Mouse (Mus musculus): ENCODE data around the gene Tns3.

Gene Tns3

GRCm38 (mm10) chr11:8664393-8664743 is at the start of gene Tns3:
Gene Tns3, minus strand, starts transcription at chr11:8664535.
- DNase-seq = peak; percentile 66 to 75

DNA sequence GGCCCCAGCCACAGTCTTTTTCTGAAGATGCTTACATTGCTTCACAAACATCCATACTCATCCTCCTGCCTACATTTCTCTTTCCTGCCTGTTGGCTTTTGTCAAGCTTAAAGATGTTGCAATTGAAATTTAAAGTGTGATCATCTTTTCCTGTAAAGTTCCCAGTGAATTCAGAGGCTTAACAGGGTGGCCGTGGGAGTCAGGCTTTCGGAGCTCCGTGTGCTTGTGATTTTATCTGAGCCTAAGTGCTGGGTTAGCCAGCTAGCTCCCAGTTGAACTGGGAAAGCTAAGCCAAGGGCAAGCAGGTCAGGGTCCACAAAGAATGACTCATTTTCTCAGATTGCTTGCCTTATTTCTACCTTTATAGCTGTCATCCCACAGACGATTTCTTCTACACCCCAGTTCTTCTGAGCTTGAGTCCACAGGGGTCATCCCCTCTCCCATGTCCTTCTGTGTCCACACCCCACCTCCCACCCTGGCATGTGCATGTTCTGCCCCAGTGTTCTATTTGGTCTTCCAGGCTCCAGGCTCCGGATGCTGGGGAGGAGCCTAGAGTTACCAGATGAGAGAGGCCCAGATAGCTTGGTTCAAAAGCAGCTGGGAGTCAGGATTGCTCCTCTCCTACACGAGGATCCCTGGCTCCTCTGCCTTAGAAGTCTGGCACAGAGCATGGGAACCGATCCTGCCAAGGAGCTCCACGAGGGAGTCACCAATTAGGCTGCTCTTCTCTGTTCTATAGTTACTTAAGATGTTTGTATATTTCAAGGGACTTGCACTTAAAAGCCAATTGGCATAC is 42.1 kb upstream of the Tns3 start:
- no peak for DNase-seq

- DNase-seq = no peak
Observed at GRCm38 (mm10) chr11:8705156-8705555, 40.8 kb upstream of the Tns3 start.

- DNase-seq = no peak
Observed at GRCm38 (mm10) chr11:8703876-8704275, 39.5 kb upstream of the Tns3 start.

DNA sequence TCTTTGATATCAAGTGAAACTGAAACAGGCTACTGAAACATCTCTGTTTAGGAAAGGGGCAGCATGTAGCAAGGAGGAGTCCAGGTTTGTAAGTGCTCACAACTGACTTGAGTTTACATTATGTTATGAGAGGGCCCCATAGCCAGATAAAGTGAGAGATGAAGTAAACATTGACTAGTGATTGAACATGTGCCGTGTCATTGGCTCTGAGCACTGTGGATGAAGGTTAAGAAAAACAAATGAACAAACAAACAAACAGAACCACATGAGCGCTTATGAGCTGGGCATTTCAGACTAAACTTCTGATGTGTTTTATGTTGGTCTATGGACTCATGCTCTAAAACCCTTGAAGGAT is 38.2 kb upstream of the Tns3 start:
- DNase-seq = no peak

- no peak for DNase-seq
Observed at GRCm38 (mm10) chr11:8701845-8702531, 37.7 kb upstream of the Tns3 start.

DNA sequence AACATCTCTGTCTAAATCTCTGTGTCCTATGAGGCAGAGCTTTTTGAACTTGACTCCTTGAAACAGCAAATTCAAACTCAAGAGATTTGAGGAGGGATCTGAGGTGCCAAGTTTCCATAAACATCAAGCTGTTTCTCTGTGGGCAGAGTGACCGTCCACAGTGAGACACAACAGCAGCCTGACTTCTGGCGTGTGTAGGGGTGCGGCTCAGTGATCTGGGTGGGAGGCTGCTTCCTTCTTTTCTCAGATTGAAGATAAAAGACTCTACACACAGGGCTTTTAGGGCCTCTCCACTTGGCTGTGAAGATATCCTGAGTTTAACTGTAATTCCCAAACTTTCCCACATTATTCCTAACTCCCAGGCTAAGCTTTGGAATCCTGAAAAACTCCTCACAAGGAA is 37.1 kb upstream of the Tns3 start:
- DNase-seq = no peak

GRCm38 (mm10) chr11:8700641-8701221 is 36.4 kb upstream of the Tns3 start:
- DNase-seq = no peak

GRCm38 (mm10) chr11:8699777-8700176 is 35.4 kb upstream of the Tns3 start:
- DNase-seq = no peak

GRCm38 (mm10) chr11:8697670-8698069 is 33.3 kb upstream of the Tns3 start:
- no peak for DNase-seq

DNA sequence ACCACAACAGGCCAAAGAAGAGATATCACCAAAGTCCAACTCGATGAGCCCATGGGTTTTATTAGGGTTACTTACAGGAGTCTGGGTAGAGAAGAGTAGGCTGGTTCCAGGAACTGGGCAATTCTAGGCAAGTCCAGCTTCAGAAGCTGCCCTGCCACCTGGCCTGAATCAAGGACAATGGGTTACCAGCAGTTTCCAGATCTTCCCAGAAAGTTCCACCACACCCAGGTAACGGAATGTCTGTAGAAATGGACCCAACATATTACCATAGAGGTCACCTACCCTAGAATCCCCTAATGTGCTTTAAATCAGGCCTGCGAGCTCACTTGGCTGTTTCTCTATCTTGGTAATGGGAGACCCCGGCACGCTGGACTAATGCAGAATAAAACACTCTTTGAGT is 29.8 kb upstream of the Tns3 start:
- DNase-seq = no peak

DNA sequence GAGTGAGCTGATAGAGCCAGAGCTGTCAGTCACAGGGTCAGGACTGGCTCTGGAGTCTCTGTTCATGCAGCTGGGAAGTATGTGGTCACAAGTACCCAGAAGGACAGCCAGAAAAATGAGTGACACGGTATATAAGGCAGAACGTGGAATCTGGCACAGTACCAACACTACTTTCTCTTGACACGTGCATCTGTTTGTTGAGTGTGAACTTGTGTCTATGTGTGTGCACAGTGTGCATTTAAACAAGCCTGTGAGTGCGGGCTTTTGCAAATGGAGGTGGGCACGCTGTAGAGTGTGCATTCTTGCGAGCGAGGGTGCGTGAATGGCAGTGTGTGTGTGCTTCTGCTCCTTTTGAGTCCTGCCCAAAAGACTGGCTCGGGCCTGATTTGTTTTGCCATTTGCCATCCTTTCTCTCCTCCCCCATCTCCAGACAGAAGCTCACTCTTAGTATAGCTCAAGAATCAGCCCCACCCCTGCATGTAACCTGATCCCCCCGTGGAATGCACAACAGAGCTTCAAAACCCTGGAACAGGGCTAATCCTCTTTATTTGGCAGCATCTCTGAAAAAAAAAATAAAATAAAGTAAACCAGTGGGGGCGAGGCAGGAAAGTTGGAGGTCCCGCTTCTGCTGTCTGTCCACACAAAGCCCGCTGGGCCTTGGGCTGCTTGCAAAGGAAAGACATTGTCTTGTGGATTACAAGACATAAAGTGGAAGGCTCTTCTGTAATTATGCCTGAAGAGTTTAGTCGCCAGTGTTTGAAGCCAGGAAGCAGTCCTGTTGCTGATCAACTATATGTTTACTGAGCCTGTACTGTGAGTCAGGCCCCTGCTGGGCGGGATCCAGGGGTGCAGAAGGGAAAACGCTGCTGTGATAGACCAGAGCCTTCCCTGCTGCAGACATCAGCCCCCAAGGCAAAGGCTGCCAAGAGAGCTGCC is 28.5 kb upstream of the Tns3 start:
- DNase-seq = peak in 1 of 2 experiments; percentile 24

GRCm38 (mm10) chr11:8692162-8692535 is 27.8 kb upstream of the Tns3 start:
- DNase-seq = peak in 1 of 2 experiments; percentile 25

DNA sequence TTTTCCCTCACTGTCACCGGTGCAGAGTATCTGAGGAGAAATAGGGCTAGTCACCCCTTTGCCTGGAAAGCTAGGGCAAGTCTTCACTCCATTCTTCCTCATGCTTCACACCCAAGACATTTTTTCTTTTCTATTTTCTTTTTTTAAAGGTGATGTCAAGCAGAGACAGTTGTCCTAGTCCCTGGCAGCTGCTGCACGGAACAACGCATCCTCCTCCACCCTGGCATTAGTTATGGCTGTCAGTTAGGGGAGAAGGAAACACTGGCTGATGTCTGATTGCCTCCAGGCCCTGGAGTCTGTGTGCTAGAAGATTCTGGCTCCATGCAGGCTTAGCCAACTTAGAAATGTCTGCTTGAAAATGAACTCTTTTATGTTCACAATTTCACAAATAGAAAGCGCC is 27.3 kb upstream of the Tns3 start:
- DNase-seq = no peak

GRCm38 (mm10) chr11:8690633-8691032 is 26.3 kb upstream of the Tns3 start:
- no peak for DNase-seq

DNA sequence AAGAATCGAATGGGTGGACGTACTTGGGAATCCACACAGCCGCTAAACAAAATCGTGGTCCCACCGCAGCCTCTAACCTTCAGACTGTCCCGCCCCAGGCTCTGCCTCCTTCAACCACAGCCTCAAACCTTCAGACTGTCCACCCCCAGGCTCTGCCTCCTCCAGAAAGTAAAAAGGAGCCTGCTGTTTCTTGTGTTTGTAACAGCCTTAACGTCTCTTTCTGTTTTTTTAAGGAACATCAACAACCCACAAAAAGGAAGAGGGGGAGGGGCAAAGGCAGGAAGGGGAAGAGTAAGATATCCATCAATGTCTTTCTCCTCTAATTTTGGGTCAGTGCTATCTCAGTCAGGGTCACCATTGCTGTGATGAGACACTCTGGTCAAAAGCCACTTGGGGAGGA is 25.2 kb upstream of the Tns3 start:
- DNase-seq = no peak

GRCm38 (mm10) chr11:8688907-8689306 is 24.6 kb upstream of the Tns3 start:
- DNase-seq = no peak

- DNase-seq = no peak
Observed at GRCm38 (mm10) chr11:8686501-8686900, 22.2 kb upstream of the Tns3 start.

DNA sequence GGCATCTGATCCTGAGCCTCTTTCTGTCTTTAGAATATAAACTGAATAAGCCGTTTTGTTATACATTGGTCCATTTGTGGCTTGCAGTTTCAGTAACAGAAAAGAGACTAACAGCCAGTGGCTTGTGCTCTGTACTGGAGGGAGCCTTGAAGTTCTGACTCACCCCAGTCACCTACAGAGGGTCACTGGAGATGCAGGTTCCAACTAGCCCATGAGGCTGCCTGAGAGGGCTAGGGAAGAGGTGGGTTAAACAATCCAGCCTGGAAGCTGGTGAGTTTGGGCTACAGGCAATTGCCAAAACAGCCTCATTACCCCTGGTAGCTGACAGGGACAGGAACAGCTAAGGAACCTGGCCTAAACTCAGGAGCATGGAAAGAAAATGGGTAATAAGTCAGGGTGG is 21.7 kb upstream of the Tns3 start:
- DNase-seq = no peak

DNA sequence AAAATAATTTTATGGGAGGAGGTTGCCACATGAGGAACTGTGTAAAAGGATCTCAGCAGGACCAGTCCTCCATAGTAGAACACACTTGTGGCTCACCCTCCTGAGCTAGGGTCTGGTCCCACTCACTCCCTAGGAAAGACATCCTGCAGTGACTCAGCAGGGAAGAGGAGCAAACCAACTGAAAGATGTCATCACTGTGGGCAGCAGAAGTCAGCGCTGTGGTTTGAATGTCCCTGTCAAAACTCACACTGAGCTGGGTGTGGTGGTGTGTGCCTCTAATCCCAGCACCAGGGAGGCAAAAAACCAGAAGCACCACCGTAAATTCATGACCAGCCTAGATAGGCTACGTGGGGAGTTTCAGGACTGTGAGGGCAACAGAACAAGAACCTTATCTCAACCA is 20.9 kb upstream of the Tns3 start:
- DNase-seq = no peak

DNA sequence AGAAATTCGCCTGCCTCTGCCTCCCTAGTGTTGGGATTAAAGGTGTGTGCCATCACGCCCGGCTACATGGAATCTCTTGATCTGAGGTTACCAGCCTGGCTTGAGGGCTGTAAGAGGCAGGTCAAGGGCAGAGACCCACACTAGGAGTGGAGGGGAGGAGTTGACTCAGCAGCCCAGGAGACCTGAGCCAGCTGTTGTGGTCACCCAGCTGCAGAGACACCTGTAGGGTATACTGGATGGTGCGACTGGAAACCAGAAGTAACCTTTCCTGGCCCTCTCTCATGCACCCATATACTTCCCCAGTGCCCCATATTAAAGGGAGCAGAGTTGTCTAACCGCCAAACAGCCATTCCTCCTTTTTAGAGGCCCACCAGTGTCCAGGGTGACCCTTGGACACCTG is 19.9 kb upstream of the Tns3 start:
- DNase-seq = no peak

DNA sequence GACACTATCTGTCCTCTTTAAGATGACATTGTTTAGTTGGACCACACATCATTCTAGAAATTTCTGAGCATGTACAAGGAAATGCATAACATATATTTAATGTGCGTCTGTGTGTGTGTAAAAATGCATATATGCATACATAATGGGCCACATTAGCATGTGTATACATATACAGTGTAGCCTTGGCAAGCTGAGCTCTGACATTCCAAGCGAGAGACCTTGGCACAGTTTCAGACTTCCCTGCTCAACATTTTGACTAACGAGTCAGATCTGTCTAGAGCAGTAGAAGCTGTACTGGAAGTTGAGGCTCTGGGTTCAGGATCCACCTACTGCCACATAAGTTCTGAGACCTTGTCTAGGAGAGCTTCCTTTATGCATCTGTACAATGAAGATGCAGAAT is 17.0 kb upstream of the Tns3 start:
- DNase-seq = no peak

DNA sequence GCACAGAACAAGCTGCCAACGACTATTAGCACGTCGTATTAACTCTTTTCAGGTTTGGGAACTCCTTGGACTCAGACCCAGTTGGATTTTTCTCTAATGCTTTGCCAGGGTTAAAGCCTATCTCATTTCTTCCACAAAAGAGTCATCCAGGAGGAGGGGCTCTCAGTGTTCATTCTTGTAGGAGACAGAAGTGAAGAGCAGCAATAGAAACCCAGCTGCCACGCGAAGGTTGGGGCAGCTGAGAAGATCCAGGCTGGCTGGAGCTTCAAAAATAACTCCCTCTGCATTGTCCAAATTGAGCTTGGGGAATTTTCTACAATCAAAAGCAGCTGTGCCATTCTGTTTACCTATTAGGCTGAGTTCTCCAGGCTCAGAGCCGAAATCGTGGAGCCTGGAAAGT is 16.3 kb upstream of the Tns3 start:
- no peak for DNase-seq

All from cerebellum, postnatal 14 days (tissue).